Mouse (Mus musculus): ENCODE results near the gene Adh6a.
"Not testable (repeated sequence)": the region's sequence is repeated elsewhere in the genome, so short reads cannot be mapped to it uniquely, and the experiment has no call there.

The Adh6a gene

GRCm38 (mm10) chr3:138325001-138325400 lies 11.9 kb downstream of the Adh6a start:
- DNase-seq (ENCODE audit: low spot score in 2 of 2) = no peak

GRCm38 (mm10) chr3:138325466-138325865 lies 12.4 kb downstream of the Adh6a start:
- no peak for DNase-seq (ENCODE audit: low spot score in 2 of 2)

- DNase-seq (ENCODE audit: low spot score in 2 of 2) = no peak
Measured at GRCm38 (mm10) chr3:138333910-138334309, 20.8 kb downstream of the Adh6a start.

GRCm38 (mm10) chr3:138334320-138334719 lies 21.2 kb downstream of the Adh6a start:
- no peak for DNase-seq (ENCODE audit: low spot score in 2 of 2)

GRCm38 (mm10) chr3:138335566-138335965 lies 22.5 kb downstream of the Adh6a start:
- no peak for DNase-seq (ENCODE audit: low spot score in 2 of 2)

- DNase-seq (ENCODE audit: low spot score in 2 of 2) = no peak
Measured at GRCm38 (mm10) chr3:138336104-138336754, 23.1 kb downstream of the Adh6a start.

GRCm38 (mm10) chr3:138341471-138341870 lies 28.4 kb downstream of the Adh6a start, which contains the start of gene Adh6b:
TSS of gene Adh6b (plus strand) at chr3:138341775.
- no peak for DNase-seq (ENCODE audit: low spot score in 2 of 2)

- no peak for DNase-seq (ENCODE audit: low spot score in 2 of 2)
Measured at GRCm38 (mm10) chr3:138347041-138347440, 34.0 kb downstream of the Adh6a start.

GRCm38 (mm10) chr3:138352012-138352809 lies 39.1 kb downstream of the Adh6a start:
- DNase-seq (ENCODE audit: low spot score in 2 of 2) = no peak

- no peak for DNase-seq (ENCODE audit: low spot score in 2 of 2)
Measured at GRCm38 (mm10) chr3:138358856-138359255, 45.8 kb downstream of the Adh6a start.

- no peak for DNase-seq (ENCODE audit: low spot score in 2 of 2)
Measured at GRCm38 (mm10) chr3:138360721-138361120, 47.6 kb downstream of the Adh6a start.

GRCm38 (mm10) chr3:138362920-138363319 lies 49.8 kb downstream of the Adh6a start:
- DNase-seq (ENCODE audit: low spot score in 2 of 2) = no peak

GRCm38 (mm10) chr3:138366181-138366580 lies 53.1 kb downstream of the Adh6a start:
- no peak for DNase-seq (ENCODE audit: low spot score in 2 of 2)

- no peak for DNase-seq (ENCODE audit: low spot score in 2 of 2)
Measured at GRCm38 (mm10) chr3:138369546-138369945, 56.5 kb downstream of the Adh6a start.

- not testable (repeated sequence) for DNase-seq (ENCODE audit: low spot score in 2 of 2)
Measured at GRCm38 (mm10) chr3:138370289-138370688, 57.2 kb downstream of the Adh6a start.

GRCm38 (mm10) chr3:138373920-138374319 lies 60.8 kb downstream of the Adh6a start:
- DNase-seq (ENCODE audit: low spot score in 2 of 2) = no peak

- DNase-seq (ENCODE audit: low spot score in 2 of 2) = no peak
Measured at GRCm38 (mm10) chr3:138375148-138375547, 62.1 kb downstream of the Adh6a start.
